Mouse (Mus musculus) liver, embryonic 13.5 days (tissue): ENCODE results near the gene Irx3. TPM values are rescaled to one million over a fixed set of nuclear protein-coding genes. Genes with fewer than 3 reads are reported as not detected.

ENCODE experiments used
- ATAC-seq: fragments of 200-750 bp; cut with Nextera tagmentation; 2 replicates; pipeline ENCODE4 v1.8.0; 2017; ENCODE audit warnings: low read depth, mild to moderate bottlenecking, moderate number of reproducible peaks, moderate library complexity
- DNase-seq: peaks from one replicate; pipeline ENCODE4 v3.0.0; 2022
- H3K27ac ChIP-seq: fragments of 300-500 bp; sonication (generic); 2 replicates; pipeline ENCODE4 v1.5.1; 2015; ENCODE audit warnings: moderate library complexity, mild to moderate bottlenecking, inconsistent platforms
- H3K27me3 ChIP-seq: fragments of 300-500 bp; sonication (generic); 2 replicates; pipeline ENCODE4 v1.6.1; 2015; ENCODE audit warnings: mild to moderate bottlenecking, inconsistent platforms
- H3K36me3 ChIP-seq: fragments of 300-500 bp; sonication (generic); 2 replicates; pipeline ENCODE4 v1.6.1; 2015; ENCODE audit warnings: mild to moderate bottlenecking, inconsistent platforms
- H3K4me1 ChIP-seq: fragments of 300-500 bp; sonication (generic); replicated peaks from 2 replicates; pipeline ENCODE4 v1.6.1; 2015; ENCODE audit warnings: inconsistent platforms
- H3K4me2 ChIP-seq: fragments of 300-500 bp; sonication (generic); 2 replicates; pipeline ENCODE4 v1.6.1; 2015; ENCODE audit warnings: inconsistent platforms, mild to moderate bottlenecking, moderate library complexity
- H3K4me3 ChIP-seq: fragments of 300-500 bp; sonication (generic); replicated peaks from 2 replicates; pipeline ENCODE4 v1.5.1; 2015; ENCODE audit warnings: mild to moderate bottlenecking, inconsistent platforms
- H3K9ac ChIP-seq: fragments of 300-500 bp; sonication (generic); 2 replicates; pipeline ENCODE4 v1.6.1; 2015; ENCODE audit warnings: mild to moderate bottlenecking, inconsistent platforms
- H3K9me3 ChIP-seq: fragments of 300-500 bp; sonication (generic); replicated peaks from 2 replicates; pipeline ENCODE4 v1.6.1; 2016; ENCODE audit warnings: inconsistent platforms
- WGBS: fragments of 180-500 bp; shearing (Covaris S2); methylation state at CpG from one replicate; pipeline ENCODE4 v1.1.7; 2015; ENCODE audit not compliant: insufficient replicate concordance; 5-methylcytosine and 5-hydroxymethylcytosine counted together
- polyA plus RNA-seq: library from polyadenylated mRNA; unstranded; fragments of >200 nt; fragmentation: Nextera tagmentation; extraction: Ambion mirVana; gene quantifications from 2 replicates; pipeline ENCODE4 v1.2.1, GENCODE M21; 2015

Irx3 gene
- polyA plus RNA-seq, 1 experiment from 2014 or later: 0.06 TPM

DNA sequence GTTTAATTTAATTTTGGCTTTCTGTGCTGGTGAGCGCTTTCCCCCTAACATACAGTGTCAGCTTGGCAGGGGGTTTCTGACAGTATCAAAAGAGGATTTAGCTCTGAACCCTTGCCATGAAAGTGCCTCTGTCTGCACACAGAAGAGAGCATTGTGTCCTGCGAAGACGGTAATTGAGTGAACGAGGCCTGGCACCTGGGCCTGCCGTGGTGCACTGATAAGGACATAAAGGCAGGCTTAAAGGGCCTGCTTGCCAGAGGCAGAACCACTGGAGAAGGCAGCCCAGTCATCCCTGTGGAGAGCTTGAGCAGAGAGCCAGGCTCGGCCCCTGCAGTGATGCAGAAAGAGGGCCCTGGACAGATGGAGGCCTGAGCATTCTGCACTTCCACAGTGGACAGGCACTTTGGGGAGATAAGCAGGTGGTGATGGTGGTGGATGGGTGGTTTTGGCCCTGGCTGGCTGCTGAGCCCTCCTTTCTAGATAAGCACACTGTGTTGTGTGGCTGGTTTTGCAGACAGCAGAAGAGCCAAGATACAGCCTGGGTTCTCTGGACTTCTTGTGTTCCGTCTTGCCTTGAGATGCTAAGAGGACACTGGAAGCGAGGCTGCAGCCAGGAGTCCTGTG is 36.3 kb downstream of the Irx3 start:
- Histone ChIP-seq H3K4me1 (peaks cover 10% of the 10 kb centered on the region), H3K4me2 (no peak overlapping the region), H3K9me3 (no peaks in the 10 kb centered on the region), H3K9ac (no peak overlapping the region), H3K27ac (no peak overlapping the region), H3K36me3 (no peaks in the 10 kb centered on the region), H3K4me3 (no peak overlapping the region), H3K27me3 (no peaks in the 10 kb centered on the region; the same call in 1 of the 2 replicates)
- DNase-seq: no peak
- peak; percentile 80 for ATAC-seq
- WGBS: 37% methylated on average over 8 of the region's 8 CpGs

- no peak overlapping the region for H3K9ac ChIP-seq
- H3K4me1 ChIP-seq: no peaks in the 10 kb centered on the region
- H3K4me2 ChIP-seq: no peak overlapping the region
- no peak overlapping the region for H3K27ac ChIP-seq
- DNase-seq (no peak), ATAC-seq (no peak)
- no peaks in the 10 kb centered on the region for H3K9me3 ChIP-seq
- no peaks in the 10 kb centered on the region for H3K27me3 ChIP-seq
- WGBS: 70% methylated on average over 7 of the region's 7 CpGs
- no peak overlapping the region for H3K4me3 ChIP-seq
- H3K36me3 ChIP-seq: no peaks in the 10 kb centered on the region
Observed at GRCm38 (mm10) chr8:91755566-91755965, 46.3 kb downstream of the Irx3 start.

DNA sequence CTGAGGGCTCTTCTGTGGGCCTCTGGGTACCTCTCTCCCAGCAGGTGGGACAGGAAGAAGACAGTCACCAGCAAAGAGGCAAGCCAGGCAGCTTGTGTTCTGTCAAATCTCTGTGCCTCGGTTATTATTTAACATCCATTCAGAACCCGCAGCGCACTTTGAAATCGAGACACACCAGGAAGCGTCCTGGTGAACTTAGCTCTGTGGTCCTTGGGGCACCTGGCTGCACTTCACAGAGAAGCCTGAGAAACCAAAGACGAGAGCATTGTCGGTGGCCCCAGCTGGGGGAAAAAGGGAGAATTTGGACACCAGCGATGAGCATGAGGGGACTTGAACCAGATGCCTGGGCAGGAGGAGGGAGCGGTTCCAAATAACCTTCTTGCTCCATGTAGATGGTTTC is 46.8 kb downstream of the Irx3 start:
- no peak overlapping the region for H3K4me2 ChIP-seq
- WGBS: 73% methylated on average over 9 of the region's 9 CpGs
- DNase-seq (no peak), ATAC-seq (no peak)
- H3K4me3 ChIP-seq: no peak overlapping the region
- no peaks in the 10 kb centered on the region for H3K9me3 ChIP-seq
- H3K27me3 ChIP-seq: no peaks in the 10 kb centered on the region
- no peaks in the 10 kb centered on the region for H3K4me1 ChIP-seq
- no peaks in the 10 kb centered on the region for H3K36me3 ChIP-seq
- no peak overlapping the region for H3K9ac ChIP-seq
- H3K27ac ChIP-seq: no peak overlapping the region

DNA sequence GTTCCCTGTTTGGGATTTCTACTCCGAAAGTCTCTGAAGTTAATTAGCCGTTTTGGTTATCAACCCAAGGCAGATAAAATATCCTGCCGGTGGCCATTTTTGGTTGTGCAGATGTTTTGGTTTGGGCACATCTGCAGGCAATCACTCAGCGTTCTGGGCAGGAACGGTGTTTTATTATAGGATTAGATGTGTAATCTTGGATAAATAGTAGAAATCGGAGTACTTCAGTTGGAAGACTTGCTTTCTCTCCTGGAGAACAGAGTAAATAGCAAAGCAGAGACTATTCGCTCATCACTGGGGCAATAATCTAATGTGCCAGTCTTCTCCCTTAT is 51.1 kb downstream of the Irx3 start:
- no peaks in the 10 kb centered on the region for H3K27me3 ChIP-seq
- ATAC-seq: no peak
- H3K9me3 ChIP-seq: no peaks in the 10 kb centered on the region
- WGBS: 65% methylated on average over 7 of the region's 7 CpGs
- no peak overlapping the region for H3K4me3 ChIP-seq
- no peaks in the 10 kb centered on the region for H3K36me3 ChIP-seq
- H3K4me1 ChIP-seq: no peaks in the 10 kb centered on the region
- no peak for DNase-seq
- no peak overlapping the region for H3K4me2 ChIP-seq
- H3K27ac ChIP-seq: no peak overlapping the region
- H3K9ac ChIP-seq: no peak overlapping the region

GRCm38 (mm10) chr8:91750096-91750793 is 51.6 kb downstream of the Irx3 start:
- no peak overlapping the region for H3K4me3 ChIP-seq
- no peak overlapping the region for H3K4me2 ChIP-seq
- no peak overlapping the region for H3K9ac ChIP-seq
- no peak for ATAC-seq
- H3K4me1 ChIP-seq: no peaks in the 10 kb centered on the region
- H3K36me3 ChIP-seq: no peaks in the 10 kb centered on the region
- DNase-seq: no peak
- no peaks in the 10 kb centered on the region for H3K9me3 ChIP-seq
- H3K27me3 ChIP-seq: no peaks in the 10 kb centered on the region
- no peak overlapping the region for H3K27ac ChIP-seq
- WGBS: 75% methylated on average over 15 of the region's 15 CpGs

GRCm38 (mm10) chr8:91749412-91749811 is 52.5 kb downstream of the Irx3 start:
- 43% methylated on average over 5 of the region's 5 CpGs for WGBS
- DNase-seq: no peak
- ATAC-seq: no peak

More at GRCm38 (mm10) chr8:91749412-91749811, 52.5 kb downstream of the Irx3 start:
- Histone ChIP-seq H3K9me3 (no peaks in the 10 kb centered on the region), H3K4me3 (no peak overlapping the region), H3K27ac (no peak overlapping the region), H3K36me3 (no peaks in the 10 kb centered on the region), H3K4me1 (no peaks in the 10 kb centered on the region), H3K27me3 (no peaks in the 10 kb centered on the region), H3K4me2 (no peak overlapping the region), H3K9ac (no peak overlapping the region)
